Mouse (Mus musculus): ENCODE results near the gene Slc6a21.

Slc6a21 gene

GRCm38 (mm10) chr7:45277136-45277760, at the start of gene Slc6a21:
Gene Slc6a21, plus strand, starts transcription at chr7:45277513.
- peak; percentile 54 for DNase-seq (ENCODE audit: low read depth, low spot score)

DNA sequence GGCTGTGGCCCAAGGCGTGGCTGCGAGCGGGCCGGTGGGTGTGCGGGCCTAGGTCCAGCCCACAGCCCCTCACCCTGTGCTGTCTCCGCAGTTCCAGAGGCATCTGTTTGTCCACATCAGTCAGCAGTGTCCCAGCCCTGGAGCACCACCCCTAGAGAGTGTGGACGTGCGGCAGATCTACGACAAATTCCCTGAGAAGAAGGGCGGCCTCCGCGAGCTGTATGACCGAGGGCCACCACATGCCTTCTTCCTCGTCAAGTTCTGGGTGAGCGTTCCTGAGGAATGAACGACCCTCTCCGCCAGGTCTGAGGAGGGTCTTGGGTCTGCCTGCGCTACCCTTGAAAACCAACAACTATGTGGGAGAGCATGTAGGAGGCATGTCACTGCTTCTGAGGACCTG, 48.8 kb upstream of the Slc6a21 start:
- no peak for DNase-seq (ENCODE audit: low read depth, low spot score)

GRCm38 (mm10) chr7:45229046-45229445, 48.3 kb upstream of the Slc6a21 start:
- DNase-seq (ENCODE audit: low read depth, low spot score): no peak

DNA sequence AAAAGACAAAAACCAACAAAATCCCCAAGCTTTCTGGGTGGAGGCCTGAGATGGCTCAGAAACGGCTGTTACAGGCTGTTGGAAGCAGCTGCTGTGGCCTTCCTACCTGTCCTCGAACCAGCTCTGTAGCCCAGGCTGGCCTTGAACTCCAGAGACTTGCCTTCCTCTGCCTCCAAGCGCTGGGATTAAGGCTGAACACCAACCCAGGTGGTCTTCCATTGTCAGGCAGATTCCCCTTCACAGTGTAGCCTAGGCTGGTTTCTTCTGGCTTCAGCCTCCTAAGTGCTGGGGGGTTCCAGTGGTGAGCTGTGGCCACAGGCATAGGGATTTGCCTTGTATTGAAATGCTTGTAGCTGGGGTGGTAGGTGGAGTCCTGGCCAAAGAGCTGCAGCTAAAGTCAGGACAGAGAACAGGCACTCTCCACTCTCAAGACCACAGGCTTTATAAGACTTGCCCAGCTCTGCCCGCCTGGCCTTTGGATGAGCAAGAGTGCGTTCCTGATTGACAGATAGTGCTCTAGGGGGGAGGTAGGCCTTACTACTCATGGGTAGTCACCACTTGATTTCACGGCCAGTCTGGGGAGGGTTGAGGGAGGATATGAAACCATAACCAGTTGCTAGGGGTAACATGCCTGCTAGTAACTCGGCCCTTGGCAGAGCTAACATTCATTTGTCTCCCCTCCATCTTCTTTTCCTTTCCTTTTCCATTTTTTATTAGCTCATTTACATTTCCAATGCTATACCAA, 47.7 kb upstream of the Slc6a21 start:
- DNase-seq (ENCODE audit: low read depth, low spot score): no peak

DNA sequence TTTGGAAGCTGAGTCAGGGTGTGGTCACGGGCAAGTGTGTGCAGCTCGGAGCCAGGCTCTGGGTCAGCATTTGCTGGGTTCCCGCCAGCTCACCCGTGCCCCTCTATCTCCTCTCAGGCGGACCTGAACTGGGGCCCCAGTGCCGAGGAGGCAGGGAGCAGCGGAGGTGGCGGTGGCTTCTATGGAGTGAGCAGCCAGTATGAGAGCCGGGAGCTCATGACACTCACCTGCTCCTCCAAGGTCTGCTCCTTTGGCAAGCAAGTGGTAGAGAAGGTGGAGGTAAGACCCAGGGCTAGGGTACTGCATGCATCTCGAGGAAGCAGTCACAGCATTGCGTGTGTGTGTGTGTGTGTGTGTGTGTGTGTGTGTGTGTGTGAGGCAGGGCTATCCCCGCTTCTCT, 46.1 kb upstream of the Slc6a21 start:
- DNase-seq (ENCODE audit: low read depth, low spot score): no peak

- DNase-seq (ENCODE audit: low read depth, low spot score): no peak
Observed at GRCm38 (mm10) chr7:45231941-45232340, 45.4 kb upstream of the Slc6a21 start.

DNA sequence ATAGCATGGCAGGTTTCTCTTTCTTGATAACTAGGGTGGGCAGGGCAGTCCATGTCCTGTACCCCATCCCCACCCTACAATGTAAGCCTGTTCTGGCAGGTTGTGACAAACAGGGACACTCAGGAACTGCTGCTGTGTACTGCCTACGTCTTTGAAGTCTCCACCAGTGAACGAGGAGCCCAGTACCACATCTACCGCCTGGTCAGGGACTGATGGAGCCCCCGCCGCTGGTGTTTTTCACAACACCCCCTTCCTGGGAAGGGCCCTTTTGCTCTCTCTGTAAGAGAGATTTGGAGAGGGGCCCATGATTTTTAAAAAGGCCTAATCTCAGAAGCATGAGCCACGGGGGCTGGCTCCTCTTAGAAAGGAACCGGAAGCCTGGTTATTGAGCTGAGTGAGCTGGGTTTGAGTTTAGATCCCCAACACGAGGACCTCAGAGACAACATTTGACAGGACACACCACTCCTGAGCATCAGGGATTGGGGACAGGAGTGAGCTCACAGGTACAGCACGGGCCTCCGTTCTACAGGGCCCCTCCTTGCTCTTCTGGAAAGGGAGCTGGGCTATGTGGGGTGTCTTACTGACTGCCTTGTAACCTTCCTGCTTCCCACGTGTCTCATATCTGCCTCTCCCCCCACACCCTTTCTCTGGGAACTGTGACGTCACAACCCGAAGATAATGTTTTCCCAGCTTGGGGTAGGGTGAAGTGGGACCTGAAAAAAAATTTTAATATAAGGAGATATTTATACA, 44.4 kb upstream of the Slc6a21 start:
- DNase-seq (ENCODE audit: low read depth, low spot score): no peak

DNA sequence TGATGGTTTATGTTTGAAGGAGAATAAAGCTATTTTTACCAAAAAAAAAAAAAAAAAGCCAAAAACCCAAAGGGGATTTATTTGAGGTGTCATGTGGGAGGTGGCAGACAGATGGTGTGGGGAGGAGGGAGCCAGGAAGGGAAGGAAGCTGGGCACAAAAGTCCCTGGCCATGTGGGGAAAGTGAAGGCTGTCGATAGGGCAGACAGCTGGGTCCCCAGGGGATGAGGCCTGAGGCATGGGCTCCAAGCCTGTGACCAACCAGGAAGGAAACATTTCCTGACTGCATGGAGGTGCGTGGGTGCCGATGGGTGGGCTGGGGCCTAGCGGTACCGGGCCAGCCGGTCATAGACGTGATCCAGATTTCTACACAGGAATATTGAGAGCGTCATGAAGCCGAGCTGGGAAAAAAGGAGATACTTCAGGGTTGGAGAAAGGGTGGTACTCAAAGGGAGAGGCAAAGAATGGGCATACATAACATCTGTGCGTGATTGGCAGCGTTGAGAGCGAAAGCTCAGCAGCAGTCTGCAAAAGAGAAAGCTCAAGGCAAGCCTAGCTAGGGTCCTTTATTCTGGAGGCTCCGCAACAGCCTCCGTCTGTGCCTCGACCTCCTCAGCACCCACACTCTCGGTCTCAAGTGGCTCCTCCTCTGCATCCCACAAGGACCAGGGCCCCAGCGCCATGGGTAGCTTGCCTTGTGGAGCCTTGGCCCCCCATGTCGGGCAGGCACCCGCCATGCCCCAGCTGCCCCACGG, 43.6 kb upstream of the Slc6a21 start:
- DNase-seq (ENCODE audit: low read depth, low spot score): peak; percentile 47

- peak; percentile 64 for DNase-seq (ENCODE audit: low read depth, low spot score)
Observed at GRCm38 (mm10) chr7:45234333-45234841, 42.9 kb upstream of the Slc6a21 start.

GRCm38 (mm10) chr7:45234922-45235571, 42.3 kb upstream of the Slc6a21 start:
- peak; percentile 82 for DNase-seq (ENCODE audit: low read depth, low spot score)

GRCm38 (mm10) chr7:45235656-45236180, 41.6 kb upstream of the Slc6a21 start:
- no peak for DNase-seq (ENCODE audit: low read depth, low spot score)

DNA sequence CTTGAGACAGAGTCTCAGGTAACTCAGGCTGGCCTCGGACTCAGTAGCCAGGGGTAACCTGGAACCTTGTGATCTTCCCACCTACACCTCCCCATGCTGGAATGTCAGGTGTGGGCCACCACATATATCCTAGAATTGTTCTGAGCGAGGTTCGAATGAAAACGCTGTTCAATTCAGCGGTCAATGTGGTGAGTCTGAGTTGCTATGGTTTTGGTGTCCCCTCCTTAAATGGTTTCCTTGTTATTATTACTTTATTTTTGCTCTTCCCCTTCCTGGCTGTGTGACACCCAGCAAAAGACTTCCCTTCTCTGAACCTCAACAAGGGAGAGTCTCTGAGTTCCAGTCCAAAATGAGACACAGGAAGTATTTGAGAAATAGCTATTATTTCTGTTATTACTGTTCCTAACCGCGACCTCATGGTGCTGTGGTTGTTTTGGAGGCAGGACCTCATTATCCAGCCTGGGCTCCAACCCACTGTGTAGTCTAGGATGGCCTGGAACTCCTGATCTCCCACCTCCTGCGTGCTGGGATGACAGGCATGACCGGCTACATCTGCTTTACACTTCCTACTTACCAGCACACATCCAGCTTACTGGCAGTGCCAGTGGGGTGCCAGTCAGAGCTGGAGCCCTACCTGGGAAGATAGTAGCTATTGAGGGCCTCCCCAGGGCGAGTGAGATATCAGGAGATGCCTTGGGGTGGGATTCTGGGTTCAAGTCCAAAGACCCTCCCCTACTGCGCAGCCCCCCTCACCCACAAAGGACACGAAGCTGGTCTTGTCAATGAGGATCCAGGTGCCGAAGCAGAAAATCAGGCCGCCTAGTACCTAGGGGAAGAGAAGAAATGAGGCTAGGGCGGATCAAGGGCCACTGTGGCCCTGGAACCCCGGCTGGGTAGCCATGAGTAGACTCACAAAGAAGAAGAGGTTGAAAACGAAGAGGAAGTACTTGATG, 39.3 kb upstream of the Slc6a21 start:
- no peak for DNase-seq (ENCODE audit: low read depth, low spot score)

- DNase-seq (ENCODE audit: low read depth, low spot score): no peak
Observed at GRCm38 (mm10) chr7:45238723-45239496, 38.4 kb upstream of the Slc6a21 start, which contains the start of gene Cd37. Gene Cd37, minus strand, starts transcription at chr7:45239115.

- no peak for DNase-seq (ENCODE audit: low read depth, low spot score)
Observed at GRCm38 (mm10) chr7:45240109-45240508, 37.2 kb upstream of the Slc6a21 start.

GRCm38 (mm10) chr7:45240633-45241388, 36.5 kb upstream of the Slc6a21 start, which contains the start of gene Slc6a16:
Gene Slc6a16, plus strand, starts transcription at chr7:45241085.
- peak; percentile 59 for DNase-seq (ENCODE audit: low read depth, low spot score)

GRCm38 (mm10) chr7:45241389-45241749, 35.9 kb upstream of the Slc6a21 start:
- no peak for DNase-seq (ENCODE audit: low read depth, low spot score)

DNA sequence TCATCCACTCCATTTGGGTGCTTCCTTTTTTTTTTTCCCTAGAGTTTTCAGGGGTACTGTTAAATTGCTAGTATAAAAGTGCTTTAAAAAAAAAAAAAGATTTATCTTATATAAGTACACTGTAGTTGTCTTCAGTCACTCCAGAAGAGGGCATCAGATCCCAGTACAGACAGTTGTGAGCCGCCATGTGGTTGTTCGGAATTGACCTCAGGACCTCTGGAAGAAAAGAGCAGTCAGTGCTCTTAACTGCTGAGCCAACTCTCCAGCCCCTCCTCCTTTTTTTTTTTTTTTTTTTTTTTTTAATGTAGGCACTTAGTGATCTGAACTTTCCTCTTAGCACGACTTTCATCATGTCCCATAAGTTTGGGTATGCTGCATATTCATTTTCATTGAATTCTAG, 29.6 kb upstream of the Slc6a21 start:
- DNase-seq (ENCODE audit: low read depth, low spot score): no peak

DNA sequence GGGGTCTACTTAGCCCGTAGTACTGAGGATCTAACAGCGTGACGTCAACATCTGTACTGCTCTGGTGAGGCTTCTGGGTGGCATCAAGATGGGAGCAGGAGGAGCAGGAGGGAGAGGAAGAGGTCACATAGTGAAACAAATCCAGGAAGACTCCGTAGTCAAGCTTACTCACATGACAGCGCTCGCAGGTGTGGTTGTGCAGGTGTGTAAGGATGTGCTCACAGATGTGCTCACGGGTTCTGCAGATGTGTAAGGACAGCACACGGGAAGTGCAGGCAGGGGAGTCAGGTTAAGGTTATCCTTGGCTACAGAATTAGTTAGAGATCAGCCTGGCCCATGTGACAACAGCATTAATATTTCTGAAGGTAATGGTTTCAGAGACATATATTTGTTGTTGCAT, 23.5 kb upstream of the Slc6a21 start:
- no peak for DNase-seq (ENCODE audit: low read depth, low spot score)

All from mesoderm, embryonic 11.5 days (tissue).